Mouse (Mus musculus) neutrophil, adult 65 days (primary cell): Measurements from ENCODE around the gene Hsd17b3. TPM values are rescaled to one million over a fixed set of nuclear protein-coding genes. Genes with fewer than 3 reads are reported as not detected.

Experiments
- total RNA-seq: library from RNA; stranded (reverse); gene quantifications from 2 replicates; pipeline ENCODE4 v1.2.4, GENCODE M21; 2023

The Hsd17b3 gene
- not detected in 2 replicates for total RNA-seq

DNA sequence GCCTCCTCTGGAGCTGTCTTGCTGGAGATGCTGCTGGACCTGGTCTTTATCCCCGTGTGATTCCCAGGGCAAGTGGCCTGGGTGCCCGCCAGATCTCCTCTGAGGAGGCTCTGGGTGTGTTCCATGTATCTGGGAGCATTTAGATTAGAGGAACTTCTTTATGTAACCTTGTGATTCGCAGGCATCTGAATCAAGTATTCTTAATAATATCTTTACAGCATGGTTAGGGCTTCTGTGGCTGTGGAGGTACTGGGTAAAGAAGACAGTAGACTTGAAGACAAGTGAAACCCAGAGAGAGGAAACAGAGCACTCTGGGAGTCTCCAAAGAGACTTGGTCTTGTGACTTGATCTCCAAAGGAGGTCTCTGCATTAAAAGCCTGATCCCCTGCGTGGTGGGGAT is at the start of gene Hsd17b3:
Gene Hsd17b3 (minus strand): TSS at position 101 of the 400 bp plus-strand sequence.

DNA sequence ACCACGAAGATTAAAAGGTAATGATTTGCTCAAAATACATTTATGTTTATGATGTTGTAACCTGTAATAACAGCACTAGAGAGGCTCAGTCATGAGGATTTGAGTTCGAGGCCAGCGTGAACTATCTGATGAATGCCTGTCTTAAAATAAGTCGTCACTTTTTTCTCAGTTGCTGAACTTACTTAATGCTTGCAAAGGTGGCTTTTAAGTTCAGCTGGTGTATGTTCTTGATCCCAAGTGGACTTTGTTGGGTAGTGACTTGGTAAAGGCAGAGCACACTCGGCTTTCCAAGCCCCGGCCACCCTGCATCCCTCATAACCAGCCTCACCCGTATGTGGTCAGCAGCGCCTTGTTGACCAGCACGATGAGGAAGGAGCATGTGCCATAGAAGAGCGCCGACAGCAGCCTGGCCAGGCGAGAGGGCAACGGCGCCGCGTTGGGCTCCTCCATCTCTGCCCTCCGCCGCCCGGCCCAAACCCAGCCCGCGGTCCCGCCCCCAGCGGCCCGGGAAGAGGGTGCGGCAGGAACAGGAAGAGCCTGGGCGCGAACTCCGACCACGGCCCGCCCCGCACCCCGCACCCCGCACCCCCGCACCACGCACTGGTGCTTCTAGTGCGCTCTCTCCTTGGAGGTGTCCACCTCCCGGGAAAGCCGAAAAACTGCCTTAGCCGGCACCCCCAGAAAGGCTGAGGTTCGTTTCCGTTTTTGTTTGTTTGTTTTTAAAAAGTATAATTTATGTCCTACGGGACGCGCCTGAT is 40.0 kb upstream of the Hsd17b3 start, which contains the start of gene Slc35d2:
Gene Slc35d2 (minus strand): TSS at position 511 of the 758 bp plus-strand sequence.

Other genes with a start within 250 kb of the Hsd17b3 start
- gene Slc35d2, start 40.1 kb upstream of the Hsd17b3 start, total RNA-seq, result 22.2 and 22.7 TPM in 2 replicates
- gene Zfp367, start 64.0 kb upstream of the Hsd17b3 start, total RNA-seq, result 49.3 and 66.4 TPM in 2 replicates
- gene Habp4, start 72.6 kb upstream of the Hsd17b3 start, total RNA-seq, result 1.6 and 2.2 TPM in 2 replicates
- gene Cdc14b, start 186.1 kb upstream of the Hsd17b3 start, total RNA-seq, result 2.4 and 3.1 TPM in 2 replicates
- 28.1 and 29.5 TPM in 2 replicates for gene Aaed1, start 223.5 kb upstream of the Hsd17b3 start, total RNA-seq